Mouse (Mus musculus) kidney, postnatal 25 days (tissue): Measurements from ENCODE around the gene Zfp598.
"Not testable (repeated sequence)": the region's sequence is repeated elsewhere in the genome, so short reads cannot be mapped to it uniquely, and the experiment has no call there.

Source experiments
- DNase-seq, 2 experiments: peaks; one replicate each; pipeline ENCODE4 v3.0.0; 2021; ENCODE audit warnings: mixed read lengths in 2 of 2

Gene Zfp598

DNA sequence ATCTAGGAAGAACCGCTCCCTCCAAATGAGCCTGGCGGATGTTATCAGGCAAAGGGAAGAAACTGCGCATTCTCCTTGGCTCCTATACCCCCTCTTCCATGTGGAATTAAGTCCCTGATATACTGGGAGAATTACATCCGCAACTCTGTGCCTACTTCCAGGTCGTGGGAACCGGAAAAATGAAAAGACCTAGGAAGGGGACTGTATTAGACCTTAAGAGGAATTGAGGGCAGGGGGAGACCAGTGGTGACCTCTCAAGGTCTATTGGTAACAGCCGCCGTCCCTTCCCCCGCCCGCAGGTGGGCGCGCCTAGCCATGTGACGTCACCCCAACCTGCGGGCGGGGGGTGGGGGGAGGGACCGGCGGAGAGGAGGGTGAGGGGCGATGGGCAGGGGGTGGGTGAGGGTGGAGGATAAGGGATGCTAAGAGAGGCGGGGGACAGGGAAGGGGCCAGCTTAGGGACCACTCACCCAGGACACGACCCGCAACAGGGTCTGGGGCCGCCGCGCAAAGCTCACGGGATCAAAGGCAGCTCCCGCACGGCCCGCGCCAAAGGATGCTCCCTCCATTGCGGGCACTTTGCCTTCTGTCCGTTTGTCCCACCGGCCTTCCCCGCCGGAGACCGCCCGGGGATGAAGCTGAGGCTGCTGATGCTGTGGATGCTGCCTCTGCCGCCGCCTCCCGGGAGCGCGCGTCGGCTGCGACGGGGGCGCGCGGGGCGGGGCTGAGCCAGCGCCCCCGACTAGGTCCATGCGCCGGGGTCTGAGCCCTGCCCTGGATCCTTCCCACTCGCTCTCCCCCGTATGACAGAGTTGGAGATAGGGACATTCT lies 20.0 kb downstream of the Zfp598 start, which contains the start of gene Syngr3:
Gene Syngr3, minus strand, starts transcription at position 705 of the 831 bp plus-strand sequence.
- DNase-seq = no peak

DNA sequence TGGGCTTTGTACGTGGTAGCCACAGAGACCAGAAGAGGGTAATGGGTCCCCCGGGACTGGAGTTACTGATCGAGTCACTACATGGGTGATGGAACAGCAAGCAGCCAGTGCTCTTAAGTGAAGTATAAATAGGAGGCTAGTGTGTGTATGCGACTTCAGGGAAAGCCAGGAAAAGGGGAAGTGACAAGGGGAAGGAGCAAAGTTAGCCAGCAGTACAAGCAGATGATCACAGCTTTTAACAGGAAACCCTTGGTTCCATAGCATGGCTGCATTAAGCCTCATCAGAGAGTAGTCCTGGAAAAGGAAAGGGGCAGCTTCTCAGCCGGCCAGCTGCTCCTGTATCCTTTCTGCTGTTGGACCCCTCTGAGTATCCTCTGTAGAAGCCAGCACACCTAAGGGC lies 22.9 kb downstream of the Zfp598 start:
- no peak for DNase-seq

DNA sequence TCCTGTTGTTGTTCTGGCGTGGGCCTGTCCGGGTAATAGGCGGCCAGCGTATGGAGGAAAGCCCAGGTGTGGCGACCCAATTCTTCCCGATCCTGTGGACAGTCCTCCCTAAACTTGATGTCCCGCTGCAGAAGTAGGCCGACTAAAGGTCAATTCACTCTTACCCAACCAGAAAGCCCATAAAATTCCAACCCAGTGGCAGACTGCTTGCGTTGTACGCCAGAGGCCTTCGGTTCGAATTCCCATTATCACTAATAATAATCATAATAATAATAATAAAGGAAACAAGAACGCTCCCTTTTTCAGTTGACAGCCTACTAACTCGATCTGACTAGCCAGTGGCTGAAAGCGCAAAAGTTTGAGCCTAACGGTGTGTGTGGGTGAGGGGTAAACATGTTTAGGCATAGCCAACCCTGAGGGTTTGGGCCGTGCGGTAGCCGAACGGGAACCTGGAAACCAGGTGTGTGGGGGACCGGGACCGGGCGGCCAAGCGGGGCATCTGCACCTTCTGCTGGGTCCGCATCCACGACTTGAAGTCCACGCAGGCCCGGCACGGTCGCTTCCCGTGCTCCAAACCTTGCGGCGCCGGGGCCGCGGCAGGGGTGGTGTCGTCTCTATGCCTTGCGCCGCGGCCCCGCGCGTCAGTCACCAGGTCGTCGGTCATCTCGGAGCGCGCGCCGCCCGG lies 26.0 kb downstream of the Zfp598 start:
- DNase-seq = peak in 1 of 2 experiments; percentile 28

DNA sequence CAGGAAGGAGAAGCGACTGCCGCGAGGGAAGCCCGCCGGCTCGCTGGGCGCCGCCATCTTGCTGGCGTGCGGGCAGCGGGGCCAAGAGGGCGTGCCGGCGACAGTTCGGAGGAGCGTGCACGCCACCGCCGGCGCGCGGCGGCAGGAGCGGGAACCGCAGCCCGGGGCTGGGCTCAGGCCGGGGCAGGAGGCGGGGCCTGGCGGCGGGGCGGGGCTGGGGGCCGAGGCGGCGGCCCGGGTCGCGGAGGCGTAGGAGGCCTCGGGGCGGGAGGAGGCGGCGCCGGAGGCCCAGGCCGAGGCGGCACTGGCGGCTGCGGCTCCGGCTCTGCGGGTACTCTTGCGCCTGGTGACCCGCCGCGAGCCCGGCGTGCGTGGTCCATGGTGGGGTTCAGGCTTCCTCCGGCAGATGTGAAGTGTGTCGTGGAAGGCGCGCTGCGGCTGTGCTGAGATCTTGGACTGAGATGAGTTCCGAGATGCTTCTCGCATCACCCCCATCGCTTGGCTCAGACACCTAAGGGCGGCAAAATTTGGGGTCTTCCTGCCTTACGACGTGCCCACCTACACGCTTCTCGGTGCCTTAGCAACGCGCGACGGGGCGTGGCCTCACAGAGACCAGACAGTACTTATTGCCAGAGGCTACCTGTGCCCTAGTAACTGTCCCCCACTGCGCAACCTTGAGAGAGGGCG lies 26.7 kb downstream of the Zfp598 start, which contains the start of the genes Gfer and Noxo1:
Gene Gfer, minus strand, starts transcription at position 146 of the 687 bp plus-strand sequence.
Gene Noxo1, plus strand, starts transcription at position 224 of the 687 bp plus-strand sequence.
- DNase-seq = peak; percentile 88 to 95

DNA sequence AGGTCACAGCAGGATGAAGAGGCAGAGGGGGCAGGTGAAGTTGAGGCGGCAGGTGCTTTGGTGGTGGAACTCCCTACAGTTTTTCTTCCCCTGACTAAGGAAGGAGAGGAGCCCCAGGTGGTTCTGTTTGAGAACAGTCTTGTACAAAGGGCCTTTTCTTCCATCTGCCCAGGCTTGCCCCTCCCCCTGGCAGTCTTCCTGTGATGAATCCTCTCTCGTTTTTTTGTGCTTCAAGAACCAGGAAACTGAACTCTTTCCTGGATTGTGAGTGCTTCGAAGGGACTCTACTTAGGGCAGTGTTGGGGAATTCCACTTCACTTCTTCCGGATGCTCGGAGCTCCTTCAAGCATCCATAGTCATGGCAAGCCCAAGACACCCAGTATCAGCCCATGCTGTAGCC lies 28.5 kb downstream of the Zfp598 start:
- peak in 1 of 2 experiments; percentile 52 for DNase-seq

DNA sequence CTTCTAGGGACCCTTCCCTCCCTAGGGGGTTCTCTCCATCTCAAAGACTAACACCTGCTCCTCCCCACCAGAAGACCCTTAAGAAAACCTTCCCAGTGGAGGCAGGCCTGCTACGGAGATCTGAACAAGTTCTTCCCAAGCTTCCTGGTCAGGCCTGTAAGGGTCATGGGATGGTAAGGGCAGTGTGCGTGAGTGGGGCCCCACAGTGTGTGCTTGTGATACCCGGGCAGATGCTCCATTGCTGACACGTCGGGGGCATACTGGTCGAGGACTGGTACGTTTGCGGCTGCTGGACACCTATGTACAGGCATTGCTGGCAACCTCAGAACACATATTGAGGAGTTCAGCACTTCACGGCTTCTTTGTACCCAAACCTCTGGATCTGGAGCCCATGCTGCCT lies 29.2 kb downstream of the Zfp598 start:
- no peak for DNase-seq

DNA sequence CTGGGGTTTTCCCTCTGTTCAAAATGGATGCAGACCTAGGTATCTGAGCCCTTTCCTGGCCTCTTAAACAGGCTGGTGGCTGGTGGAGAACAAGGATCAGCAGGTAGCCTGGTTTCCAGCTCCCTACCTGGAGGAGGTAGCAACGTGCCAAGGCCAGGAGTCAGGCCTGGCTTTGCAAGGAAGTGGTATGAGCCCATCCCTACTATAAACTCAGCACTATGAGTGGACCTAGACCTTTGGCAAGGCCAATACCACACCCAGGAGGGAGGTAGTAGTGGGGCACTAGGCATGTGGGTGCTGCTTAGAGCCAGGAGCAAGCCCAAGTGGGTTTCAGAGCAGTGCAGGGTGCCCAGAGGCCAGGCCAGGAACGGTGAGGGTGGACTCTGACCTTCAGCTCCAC lies 30.0 kb downstream of the Zfp598 start:
- DNase-seq = peak in 1 of 2 experiments; percentile 34

DNA sequence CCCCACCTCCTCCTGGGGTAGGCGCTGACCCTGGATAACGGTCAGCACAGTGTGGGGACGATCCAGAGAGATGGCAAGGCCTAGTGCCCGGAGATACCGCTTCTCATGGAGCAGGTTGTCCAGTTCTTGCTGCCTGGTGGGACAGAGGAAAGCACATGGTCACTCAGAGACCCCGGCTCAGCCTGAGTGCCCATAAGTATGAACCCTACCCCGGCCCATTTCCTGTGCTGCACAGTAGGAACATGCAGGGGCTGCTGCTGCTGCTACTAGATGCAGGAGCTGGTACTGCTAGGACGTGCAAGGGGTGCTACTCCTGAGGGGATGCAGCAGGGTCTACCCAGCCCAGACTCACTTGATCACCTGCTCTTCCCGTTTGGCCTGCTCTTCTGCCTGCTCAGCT lies 31.8 kb downstream of the Zfp598 start:
- no peak for DNase-seq

DNA sequence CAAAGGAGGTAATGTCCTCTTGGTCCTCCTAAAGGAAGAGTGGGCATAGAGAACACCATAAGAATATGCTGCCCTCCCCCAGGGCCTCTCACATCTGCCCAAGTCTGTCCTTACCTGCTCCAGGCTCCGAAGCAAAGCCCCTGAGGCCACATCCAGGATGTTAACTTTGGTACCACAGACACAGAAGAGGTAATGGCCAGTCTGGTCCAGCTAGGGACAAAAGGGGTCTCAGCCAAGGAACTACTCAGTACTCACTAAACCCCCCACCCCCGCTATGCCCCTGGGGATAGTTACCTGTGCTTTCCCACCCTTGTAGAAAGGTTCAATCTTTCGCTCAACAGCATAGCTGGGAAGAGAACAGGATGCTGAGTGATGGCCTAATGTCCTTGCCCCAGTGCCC lies 36.3 kb downstream of the Zfp598 start:
- DNase-seq = peak in 1 of 2 experiments; percentile 33

DNA sequence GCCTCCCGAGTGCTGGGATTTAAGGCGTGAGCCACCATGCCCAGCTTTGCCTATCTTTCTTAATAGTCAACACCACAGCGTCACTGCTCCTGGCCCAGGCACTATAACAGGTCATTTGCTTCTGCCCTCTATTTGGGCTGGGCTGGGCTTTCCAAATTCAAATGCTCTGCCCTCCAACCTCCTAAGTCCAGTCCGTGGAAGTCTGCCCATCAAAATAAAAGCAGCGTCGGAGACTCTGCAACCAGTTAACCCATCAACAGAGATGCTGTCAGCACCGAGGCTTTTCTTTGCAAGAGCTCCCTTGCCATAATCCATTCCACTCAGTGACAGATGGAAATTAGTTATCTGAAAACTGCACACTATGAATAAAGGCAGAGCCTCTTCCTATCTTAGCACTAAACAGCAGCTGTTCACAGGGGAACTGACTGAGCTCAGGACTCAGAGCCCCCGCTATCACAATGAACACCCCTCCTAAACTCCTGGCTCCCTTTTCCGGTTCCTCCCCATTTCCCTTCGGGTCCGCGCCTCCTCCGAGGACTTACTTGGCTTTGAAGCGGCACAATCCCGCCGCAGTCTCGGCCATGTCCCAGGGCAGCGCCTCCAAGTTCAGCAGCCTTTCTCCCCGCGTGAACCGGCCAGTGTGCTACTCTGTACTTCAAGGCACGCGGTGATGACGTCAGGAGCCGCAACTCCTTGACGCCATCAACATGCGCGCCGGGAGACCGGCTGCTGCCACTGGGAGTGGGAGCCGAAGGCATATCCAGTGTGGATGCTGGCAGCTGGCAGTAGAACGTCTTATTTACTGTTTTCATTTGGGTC lies 37.7 kb downstream of the Zfp598 start, which contains the start of gene Tbl3:
Gene Tbl3, minus strand, starts transcription at position 679 of the 819 bp plus-strand sequence.
- peak; percentile 96 for DNase-seq

DNA sequence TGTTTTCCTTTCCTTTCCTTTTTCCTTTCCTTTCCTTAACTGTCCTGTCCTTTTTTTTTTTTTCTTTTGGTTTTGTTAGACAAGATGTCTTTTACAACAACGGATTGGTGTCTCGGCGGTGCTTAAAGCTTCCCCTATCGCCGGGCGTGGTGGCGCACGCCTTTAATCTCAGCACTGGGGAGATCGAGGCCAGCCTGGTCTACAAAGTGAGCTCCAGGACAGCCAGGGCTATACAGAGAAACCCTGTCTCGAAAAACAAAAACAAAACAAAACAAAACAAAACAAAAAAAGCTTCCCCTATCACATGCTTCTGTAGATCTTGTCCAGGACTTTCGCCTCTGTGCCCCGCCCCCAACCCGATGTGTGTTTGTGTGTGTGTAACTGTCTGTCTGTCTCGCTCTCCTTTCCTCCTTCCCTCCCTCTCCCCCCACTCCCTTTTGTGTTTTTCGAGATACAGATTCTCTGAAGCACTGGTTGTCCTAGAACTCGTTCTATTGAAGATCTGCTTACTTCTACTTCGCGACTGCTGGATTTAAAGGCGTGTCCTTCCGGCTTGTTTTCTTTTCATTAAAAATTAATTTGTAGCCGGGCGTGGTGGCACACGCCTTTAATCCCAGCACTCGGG lies 38.4 kb downstream of the Zfp598 start:
- DNase-seq = peak in 1 of 2 experiments; percentile 39

DNA sequence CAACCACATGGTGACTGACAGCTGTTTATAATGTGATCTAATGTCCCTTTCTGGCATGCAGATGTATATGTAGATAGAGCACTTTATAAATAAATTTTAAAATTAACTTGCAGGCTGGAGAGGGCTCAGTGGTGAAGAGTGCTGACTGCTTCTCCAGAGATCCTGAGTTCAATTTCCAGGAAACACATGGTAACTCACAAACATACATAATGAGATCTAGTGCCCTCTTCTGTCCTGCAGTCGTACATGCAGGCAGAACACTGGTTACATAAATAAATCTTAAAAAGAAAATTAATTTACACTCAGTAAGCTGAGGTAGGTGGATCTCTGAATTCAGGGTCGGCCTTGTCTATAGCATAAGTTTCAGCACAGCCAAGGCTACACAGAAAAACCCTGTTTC lies 39.2 kb downstream of the Zfp598 start:
- no peak for DNase-seq

DNA sequence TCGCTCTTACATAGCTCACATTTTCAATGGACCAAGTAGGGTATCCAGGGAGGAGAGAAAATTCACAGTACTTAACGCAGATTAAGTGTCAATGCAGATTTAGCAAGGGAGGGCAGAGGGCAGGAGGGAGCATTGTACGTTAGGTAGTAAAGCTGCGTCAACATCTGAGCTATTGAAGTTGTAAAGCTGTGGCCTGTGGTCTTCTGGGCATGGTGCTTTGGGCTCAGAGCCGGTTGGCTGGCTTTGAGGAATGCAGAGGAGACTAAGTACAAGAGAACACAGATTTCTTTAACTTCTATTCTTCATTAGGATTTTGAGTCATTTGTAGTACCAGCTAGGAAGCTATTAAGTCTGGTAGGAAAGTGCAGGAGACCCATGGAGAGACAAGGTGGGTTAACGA lies 46.1 kb downstream of the Zfp598 start:
- no peak for DNase-seq

DNA sequence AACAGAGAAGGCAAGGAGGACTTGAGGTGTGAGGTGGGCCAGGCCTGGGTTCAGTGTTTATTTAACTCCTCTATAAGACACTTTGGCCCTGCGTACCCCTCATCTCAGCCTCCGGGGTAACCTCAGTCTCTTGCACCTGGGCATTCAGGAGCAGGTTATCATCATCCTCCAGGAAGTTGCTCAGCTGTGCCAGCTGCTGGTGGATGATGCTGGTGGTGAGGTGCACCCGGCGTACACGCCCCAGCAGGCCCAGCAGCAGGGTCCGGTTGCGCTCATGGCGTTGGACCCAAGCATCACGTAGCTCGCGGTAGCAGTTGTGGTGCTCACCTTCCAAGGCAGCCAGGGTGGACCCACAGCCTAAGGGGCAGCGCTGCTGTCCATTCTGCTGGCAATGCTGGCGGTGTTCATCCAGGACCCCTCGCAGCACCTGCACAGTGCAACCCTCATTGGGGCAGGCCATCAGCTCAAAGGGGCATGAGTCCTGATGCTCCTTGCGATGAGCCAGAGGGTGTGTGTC lies 46.7 kb downstream of the Zfp598 start:
- DNase-seq = no peak

DNA sequence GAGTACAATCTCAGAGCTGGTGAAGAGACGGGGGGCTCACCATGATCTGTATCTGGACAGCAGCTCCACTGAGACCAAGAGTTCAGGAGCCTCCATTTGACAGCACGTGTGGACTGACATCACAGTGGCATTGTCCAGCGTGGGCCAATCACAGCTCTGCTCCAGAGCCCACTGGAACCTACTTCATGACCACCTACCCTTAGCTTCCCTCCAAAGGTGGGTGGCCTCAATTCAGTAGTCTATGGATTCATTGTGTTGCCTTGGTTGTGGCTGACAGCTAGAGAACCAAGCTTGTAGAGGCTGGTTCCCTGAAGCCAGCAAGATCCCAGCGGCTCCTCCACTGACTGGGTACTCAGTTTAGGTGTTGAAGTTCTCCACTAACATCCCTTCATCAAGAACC lies 48.5 kb downstream of the Zfp598 start, which contains the start of the genes Rnf151 and Rps2:
Gene Rnf151, minus strand, starts transcription at position 121 of the 400 bp plus-strand sequence.
Gene Rps2, plus strand, starts transcription at position 174 of the 400 bp plus-strand sequence.
- no peak for DNase-seq

DNA sequence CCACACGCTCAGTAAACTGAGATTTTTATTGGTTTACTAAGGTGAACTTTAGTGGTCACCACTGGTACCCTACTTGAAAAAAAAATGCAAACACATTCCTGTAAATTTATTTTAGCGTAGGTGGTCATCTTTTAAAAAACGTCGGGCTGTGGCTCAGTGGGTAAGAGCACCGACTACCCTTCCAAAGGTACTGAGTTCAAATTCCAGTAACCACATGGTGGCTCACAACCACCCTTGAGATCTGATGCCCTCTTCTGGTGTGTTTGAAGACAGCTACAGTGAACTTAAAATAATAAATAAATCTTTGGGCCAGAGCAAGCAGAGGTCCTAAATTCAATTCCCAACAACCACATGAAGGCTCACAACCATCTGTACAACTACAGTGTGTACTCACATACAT lies 49.5 kb downstream of the Zfp598 start:
- DNase-seq = not testable (repeated sequence)

DNA sequence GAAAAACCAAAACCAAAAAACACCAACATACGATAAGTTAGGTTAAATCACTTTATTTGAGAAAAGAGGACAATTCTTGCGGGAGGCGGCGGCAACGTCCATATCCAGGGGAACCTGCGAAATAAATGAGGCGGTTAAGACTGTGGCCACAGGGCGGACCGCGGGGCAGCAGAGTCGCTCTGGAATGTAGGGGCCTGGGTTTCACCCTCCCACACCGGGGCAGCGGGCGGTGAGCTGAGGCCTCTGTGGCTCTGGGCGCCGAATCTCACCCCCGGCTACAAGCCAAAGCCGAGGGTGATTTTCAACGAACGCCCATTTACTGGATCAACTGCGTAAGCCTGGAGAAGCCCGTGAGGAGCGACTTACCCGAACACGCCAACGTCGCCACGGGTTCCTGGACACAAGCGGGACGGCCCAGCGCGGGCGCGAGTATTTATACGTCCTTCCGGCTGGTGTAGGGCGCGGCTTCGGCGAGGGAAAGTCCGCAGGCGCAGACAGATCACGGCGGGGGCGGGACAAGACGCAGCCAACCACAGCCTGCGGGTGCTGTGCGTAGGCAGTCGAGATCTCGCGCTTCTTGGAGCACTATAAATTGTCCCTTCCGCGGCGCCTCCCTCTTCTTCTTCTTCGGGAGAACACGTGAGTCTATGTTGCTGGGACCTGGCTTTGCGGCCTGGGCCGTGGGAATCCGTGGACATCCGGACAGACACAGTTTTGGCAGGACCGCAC lies 50.2 kb downstream of the Zfp598 start:
- DNase-seq = peak; percentile 99

DNA sequence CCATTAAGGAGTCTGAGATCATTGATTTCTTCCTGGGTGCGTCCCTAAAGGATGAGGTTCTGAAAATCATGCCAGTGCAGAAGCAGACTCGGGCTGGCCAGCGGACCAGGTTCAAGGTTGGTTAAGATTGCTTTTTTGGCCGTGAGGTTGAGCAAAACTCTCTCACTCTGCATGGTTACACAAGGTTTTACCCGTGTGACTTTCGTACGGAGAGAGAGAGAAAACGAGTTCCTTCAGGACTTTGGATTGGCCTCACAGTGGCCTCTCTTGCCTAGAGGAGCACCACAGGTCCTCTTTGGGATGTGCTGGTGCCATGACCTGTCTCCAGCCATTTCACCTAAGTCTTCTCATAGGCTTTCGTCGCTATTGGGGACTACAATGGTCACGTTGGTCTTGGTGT lies 51.1 kb downstream of the Zfp598 start:
- not testable (repeated sequence) for DNase-seq

DNA sequence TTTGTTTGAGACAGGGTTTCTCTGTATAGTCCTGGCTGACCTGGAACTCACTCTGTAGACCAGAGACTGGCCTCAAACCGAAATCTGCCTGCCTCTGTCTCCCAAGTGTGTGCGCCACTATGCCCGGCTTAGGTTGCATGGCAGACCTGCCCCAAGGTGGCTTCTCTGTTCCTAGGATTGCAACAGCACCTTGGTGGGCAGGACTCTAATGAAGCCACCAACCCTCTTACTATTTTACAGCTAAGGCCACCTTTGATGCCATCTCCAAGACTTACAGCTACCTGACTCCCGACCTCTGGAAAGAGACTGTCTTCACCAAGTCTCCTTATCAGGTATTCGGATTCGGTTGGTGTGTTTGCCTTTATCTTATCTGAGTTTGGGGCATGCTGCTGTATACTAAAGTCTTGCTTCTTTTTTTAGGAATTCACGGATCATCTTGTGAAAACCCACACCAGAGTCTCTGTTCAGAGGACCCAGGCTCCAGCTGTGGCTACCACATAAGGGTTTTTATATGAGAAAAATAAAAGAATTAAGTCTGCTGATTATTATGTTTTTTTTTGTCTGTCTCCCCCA lies 52.0 kb downstream of the Zfp598 start:
- not testable (repeated sequence) for DNase-seq
